Mouse (Mus musculus) lung, adult 2 months (tissue): ENCODE measurements around the gene Rc3h2.

Experiments
- CTCF ChIP-seq: fragments of 200-500 bp; IDR thresholded peaks from 2 replicates; pipeline ENCODE4 v1.5.1; 2011; ENCODE audit warnings: mild to moderate bottlenecking, low read length, control low read depth; ENCODE audit not compliant: insufficient read depth
- POLR2A ChIP-seq: fragments of 200-500 bp; IDR thresholded peaks from 2 replicates; pipeline ENCODE4 v1.6.1; 2011; ENCODE audit warnings: low read depth, mild to moderate bottlenecking, control low read depth, low read length, borderline replicate concordance; ENCODE audit errors: extremely low read depth

DNA sequence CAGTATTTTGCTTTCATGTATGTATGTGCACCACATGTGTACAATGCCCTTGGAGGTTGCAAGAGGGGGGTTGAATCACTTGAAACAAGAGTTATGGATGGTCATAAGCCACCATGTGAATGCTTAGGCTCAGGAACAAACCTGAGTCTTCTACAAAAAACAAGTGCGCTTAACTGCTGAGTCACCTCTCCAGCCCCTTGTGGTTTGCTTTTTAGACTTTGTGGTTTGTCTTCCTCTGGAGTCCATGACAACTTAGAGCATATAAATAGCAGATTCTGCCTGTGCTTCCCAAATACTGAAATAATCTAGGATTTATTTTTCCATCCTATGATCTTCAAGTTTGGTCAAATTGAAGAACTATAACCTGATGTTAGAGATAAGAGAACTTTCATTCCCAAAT lies 46.7 kb downstream of the Rc3h2 start:
- no peak for TF ChIP-seq CTCF
- no peak for TF ChIP-seq POLR2A
